Mouse (Mus musculus) mammary gland, adult 2 months (tissue): ENCODE measurements around the gene Hemgn. TPM values are rescaled to one million over a fixed set of nuclear protein-coding genes. Genes with fewer than 3 reads are reported as not detected.

Experiments
- polyA plus RNA-seq: library from polyadenylated mRNA; depleted of rRNA; stranded (reverse); fragments of >200 nt; gene quantifications from 2 replicates; pipeline ENCODE4 v1.2.3, GENCODE M21; 2012; ENCODE audit warnings: low replicate concordance; rRNA removed

Gene Hemgn
- polyA plus RNA-seq = 0.09 TPM in 1 of 2 replicates, not detected in the other

GRCm38 (mm10) chr4:46413406-46413805 is at the start of gene Hemgn:
Gene Hemgn (minus strand): TSS chr4:46413506.

DNA sequence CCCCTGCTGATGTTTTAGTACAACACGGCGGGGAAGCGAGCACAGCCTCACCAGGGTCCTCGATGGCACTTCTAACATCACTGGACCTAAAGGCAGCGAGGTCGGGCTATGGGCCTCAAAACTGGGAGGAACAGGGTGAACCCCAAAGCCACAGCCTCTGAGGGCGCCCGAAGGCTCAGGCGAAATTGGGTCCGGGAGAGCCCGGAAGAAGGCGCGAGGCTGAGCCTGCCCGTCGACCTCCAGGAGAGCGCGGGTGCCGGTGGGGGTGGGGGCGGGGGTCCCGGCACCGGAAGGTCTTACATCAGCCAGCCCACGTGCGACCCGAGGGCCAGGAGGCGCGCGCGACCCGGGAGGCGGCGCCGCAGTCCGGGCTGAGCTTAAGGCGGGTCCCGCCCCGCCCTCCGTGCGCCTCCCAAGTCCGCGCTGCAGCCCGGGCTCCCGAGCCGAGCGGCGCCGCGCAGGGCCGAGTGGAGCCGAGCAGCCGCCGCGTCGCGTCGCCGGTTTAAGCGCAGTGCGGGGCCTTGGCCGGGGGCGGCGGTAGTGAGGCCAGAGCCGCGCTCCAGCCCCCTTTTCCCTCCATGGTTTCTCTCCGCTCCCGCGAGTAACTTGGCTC is 37.3 kb upstream of the Hemgn start, which contains the start of gene Anp32b:
Gene Anp32b (plus strand): TSS at position 384 of the 613 bp plus-strand sequence.

DNA sequence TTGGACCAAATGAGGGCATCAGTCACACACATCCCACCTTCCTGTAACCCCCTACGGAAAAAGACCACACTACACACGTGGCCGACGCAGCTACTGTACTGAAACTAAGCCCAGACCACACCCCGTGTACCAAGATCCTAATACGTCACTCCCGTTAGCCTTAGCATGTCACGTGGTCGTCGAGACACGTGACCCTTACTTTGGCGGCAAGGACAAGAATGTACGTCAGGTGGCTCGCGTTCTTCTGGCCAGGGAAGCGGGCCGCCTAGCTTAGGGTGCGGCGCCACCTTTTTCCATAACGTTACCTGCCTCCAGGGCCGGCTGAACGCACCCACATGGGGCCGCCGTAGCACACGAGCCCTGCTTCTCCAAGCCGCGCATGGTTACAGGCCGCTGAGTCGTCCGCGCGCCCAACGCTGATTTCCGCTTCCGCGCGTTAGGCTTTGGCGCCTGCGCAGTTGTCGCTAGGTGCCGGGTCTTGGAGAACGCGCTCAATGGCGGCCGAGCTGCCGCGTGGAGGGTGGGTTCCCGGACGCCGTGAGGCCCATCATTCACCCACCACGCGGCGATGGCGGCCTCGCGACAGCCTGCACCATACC is 24.2 kb downstream of the Hemgn start, which contains the start of gene Trmo:
Gene Trmo (minus strand): TSS at position 425 of the 599 bp plus-strand sequence.

Other genes with a start within 250 kb of the Hemgn start
- 8.7 and 31.2 TPM in 2 replicates for gene Xpa, start 217.2 kb downstream of the Hemgn start, polyA plus RNA-seq
- gene Foxe1, start 69.9 kb downstream of the Hemgn start, polyA plus RNA-seq = 0.04 TPM in 1 of 2 replicates, not detected in the other
- gene Trmo, start 24.1 kb downstream of the Hemgn start, polyA plus RNA-seq = 5.5 and 6.4 TPM in 2 replicates
- 7.1 and 35.1 TPM in 2 replicates for gene Anp32b, start 37.4 kb upstream of the Hemgn start, polyA plus RNA-seq
- 22.9 and 23.7 TPM in 2 replicates for gene Nans, start 75.7 kb upstream of the Hemgn start, polyA plus RNA-seq
- 11.0 and 54.5 TPM in 2 replicates for gene Trim14, start 122.6 kb upstream of the Hemgn start, polyA plus RNA-seq
- 27.9 and 67.4 TPM in 2 replicates for gene Coro2a, start 188.7 kb upstream of the Hemgn start, polyA plus RNA-seq
- 8.7 and 11.2 TPM in 2 replicates for gene Tbc1d2, start 236.7 kb upstream of the Hemgn start, polyA plus RNA-seq